Mouse (Mus musculus): ENCODE measurements around the gene Gna15.

The Gna15 gene

DNA sequence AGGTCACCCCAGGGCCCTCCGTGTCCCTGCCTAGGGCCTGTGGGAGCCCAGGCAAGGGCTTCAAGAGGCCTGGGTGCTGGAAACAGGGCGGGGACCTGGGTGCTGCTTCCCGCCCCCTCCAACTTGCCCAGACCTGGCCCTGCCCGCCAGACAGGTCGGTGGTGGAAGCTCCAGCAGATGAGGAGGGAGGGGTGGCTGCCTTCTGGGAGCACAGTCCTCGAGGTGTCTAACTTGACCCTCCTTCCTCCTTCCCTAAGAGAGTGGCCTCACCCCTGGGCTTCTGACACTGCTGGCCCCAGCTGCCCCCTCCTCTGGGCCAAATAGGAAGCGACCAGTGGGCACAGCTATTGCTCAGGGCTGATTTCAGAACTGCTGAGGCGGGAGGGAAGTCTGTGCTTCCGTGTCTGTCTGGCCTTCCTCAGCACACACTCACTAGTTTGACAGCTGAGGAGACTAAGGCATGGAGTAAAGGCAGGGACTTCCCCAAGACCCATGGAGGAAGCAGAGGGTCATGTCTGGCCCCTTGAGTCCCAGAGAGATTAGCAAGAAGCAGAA, at the start of gene Gna15:
Gna15 (minus strand) TSS at position 175 of the 555 bp plus-strand sequence.
- DNase-seq (ENCODE audit: low spot score in 2 of 2) = no peak

- DNase-seq (ENCODE audit: low spot score in 2 of 2) = no peak
Observed at GRCm38 (mm10) chr10:81572975-81573374, 49.0 kb upstream of the Gna15 start.

- DNase-seq (ENCODE audit: low spot score in 2 of 2) = no peak
Observed at GRCm38 (mm10) chr10:81572133-81572671, 48.2 kb upstream of the Gna15 start.

DNA sequence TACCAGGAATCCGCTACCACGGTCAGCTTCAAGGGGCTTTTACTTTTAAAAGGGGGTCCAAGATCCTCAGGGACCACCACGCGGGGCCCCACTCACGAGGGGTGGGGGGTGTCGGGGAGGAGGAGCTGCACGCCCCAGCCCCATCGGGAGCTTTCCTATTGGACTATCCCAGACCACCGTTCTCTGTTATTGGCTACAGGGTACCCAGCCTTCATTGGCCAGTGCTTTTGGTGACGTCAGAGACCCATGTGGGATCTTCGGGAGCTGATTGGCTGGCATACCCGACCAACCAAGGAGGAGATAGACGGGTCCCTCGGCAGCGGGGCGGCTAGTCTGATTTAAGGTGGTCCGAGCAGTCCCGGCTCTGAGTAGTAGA, 47.5 kb upstream of the Gna15 start:
- DNase-seq (ENCODE audit: low spot score in 2 of 2) = peak; percentile 84 to 89

DNA sequence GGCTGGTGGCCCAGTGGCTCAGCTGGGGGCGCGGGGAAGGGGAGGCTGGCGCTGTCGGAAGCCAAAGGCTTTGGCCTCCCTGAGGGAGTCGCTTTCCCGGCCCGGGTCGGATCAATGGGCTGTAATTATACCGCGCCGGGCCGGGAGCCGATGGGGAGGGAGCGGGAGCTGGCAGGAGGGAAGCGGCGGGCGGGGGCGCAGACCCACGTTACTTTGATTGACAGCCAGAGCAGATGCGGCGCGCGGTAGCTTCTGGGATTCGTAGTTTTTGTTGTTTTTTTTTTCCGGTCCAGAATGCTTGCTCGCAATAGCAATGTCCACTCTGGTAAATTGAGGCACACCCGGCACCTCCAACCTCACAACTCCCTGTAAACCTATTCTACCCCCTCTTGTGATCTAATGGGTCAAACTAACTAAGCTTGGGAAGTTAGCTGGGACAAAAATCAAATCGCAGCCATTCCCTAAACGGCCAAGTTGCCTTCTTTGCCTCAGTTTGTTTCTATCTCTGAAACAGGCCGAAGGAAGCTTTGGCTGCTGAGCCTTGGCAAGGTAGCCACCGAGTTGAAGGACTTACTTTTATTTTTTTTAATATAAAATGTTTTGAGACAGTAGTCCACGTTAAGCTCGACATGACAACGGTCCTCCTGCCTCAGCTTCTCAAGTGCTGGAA, 46.9 kb upstream of the Gna15 start:
- DNase-seq (ENCODE audit: low spot score in 2 of 2) = peak; percentile 56 to 68

- no peak for DNase-seq (ENCODE audit: low spot score in 2 of 2)
Observed at GRCm38 (mm10) chr10:81570238-81570800, 46.3 kb upstream of the Gna15 start.

DNA sequence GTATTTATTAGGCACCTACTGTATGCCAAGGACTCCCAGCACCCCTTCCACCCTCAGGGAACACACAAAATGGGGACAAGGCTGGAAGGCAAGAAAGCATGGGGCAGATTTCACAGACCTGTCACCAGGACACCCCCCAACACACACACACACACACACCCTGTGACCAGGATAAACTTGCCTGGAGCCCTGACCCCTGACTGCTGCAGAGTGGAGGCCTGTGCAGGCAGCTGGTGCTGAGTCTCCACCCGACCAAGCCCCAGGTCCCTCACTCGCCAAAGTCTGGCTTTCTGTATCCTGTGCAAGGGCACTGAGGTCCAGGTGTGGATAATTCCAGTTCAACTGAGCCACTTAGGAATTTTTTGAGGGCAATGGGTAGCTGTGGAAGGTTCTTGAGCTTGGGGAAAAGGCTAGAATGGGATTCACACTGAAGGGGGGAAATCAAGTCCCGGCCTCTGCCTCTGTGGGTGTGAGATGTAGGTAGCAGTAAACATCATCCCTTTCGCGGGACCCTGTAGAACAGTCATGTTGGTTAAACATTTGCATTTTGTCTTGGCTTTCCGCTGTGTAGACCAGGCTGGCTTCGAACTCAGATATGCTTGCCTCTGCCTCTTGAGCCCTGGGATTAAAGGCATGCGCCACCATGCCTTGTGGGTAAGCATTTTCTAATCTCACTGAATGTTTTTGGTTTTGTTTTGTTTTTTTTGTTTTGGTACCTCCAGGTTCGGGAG, 45.6 kb upstream of the Gna15 start:
- no peak for DNase-seq (ENCODE audit: low spot score in 2 of 2)

GRCm38 (mm10) chr10:81568381-81569191, 44.6 kb upstream of the Gna15 start:
- no peak for DNase-seq (ENCODE audit: low spot score in 2 of 2)

GRCm38 (mm10) chr10:81565257-81566228, 41.5 kb upstream of the Gna15 start:
- no peak for DNase-seq (ENCODE audit: low spot score in 2 of 2)

GRCm38 (mm10) chr10:81564734-81565133, 40.7 kb upstream of the Gna15 start:
- DNase-seq (ENCODE audit: low spot score in 2 of 2) = peak in 1 of 2 experiments; percentile 54

- DNase-seq (ENCODE audit: low spot score in 2 of 2) = no peak
Observed at GRCm38 (mm10) chr10:81564216-81564615, 40.2 kb upstream of the Gna15 start.

- no peak for DNase-seq (ENCODE audit: low spot score in 2 of 2)
Observed at GRCm38 (mm10) chr10:81563481-81563880, 39.5 kb upstream of the Gna15 start.

GRCm38 (mm10) chr10:81562411-81562810, 38.4 kb upstream of the Gna15 start:
- DNase-seq (ENCODE audit: low spot score in 2 of 2) = no peak

DNA sequence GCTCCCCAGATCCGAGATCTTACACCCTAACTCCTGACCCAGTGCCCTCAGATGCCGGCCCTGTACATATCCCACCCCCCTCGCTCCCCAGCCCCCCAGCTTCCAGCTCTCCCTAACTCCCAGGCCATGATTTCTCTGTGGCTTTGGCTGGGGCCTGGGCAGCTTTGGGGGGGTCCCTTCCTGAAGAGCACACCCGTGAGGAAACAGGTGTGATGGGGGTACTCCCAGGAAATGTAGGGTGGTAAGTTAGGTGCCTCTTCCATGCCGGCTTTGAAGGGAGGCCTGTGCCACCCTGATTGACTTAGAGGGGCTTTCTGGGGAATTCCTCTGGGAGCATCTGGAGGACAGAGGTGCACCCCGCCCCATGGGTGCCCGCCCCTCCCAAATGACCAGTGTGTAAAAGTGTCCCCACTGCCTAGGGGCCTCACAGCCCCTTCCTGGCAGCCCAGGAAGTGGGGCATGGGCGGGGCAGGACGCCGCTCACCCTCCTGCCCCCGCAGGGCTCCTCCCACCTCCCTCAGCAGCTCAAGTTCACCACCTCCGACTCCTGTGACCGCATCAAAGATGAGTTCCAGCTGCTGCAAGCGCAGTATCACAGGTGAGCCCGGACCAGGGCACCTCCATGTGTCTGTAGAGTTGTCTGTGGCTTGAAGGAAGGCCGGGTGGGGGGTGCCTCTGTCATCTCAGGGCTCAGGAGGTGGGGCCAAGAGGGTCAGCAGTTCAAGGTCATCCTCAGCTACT, 36.9 kb upstream of the Gna15 start:
- DNase-seq (ENCODE audit: low spot score in 2 of 2) = peak in 1 of 2 experiments; percentile 50

DNA sequence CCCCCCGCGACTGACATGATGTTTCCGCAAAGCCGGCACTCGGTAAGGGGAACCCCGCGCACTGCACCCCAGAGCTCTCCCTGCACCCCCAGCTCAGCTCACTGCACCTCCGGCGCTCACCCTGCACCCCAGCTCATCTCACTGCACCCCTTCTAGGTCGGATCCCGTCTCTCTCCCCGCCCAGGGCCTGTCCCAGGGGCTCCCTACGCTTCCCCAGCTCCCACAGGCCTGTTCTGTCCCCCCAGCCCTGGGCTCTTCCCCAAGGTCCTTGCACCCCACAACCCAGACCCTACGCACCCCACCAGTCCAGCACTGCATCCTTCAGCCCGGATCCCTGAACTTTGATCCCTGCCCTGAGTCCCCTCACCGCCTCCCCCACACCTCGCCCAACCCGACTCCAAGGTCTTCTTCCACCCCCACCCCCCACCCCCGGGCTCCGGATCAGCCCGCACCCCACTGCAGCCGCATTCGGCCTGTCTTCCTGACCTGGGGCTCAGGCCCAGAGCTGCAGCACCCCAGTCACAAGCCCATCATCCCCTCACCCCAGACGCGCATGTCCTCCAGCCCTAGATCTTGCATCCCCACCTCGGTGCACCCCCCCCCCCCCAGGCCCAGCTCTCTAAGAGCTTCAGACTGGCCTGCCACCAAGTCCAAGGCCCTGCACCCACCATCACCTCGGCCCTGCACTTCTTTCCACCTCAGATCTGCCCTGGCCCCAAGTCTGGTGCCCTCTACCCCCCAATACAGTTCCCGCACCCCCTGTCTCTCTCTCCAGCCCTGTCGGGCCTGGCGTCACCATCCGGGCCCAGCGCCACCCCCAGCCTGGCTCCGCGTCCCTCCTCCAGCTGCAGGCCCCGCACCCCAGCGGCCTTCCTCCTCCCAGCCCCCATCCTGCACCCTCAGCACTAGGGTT, 35.9 kb upstream of the Gna15 start:
- peak in 1 of 2 experiments; percentile 54 for DNase-seq (ENCODE audit: low spot score in 2 of 2)

GRCm38 (mm10) chr10:81559163-81559626, 35.2 kb upstream of the Gna15 start, which contains the start of gene Aes:
Gene Aes, plus strand, starts transcription at chr10:81559488.
- DNase-seq (ENCODE audit: low spot score in 2 of 2) = peak; percentile 62 to 67

DNA sequence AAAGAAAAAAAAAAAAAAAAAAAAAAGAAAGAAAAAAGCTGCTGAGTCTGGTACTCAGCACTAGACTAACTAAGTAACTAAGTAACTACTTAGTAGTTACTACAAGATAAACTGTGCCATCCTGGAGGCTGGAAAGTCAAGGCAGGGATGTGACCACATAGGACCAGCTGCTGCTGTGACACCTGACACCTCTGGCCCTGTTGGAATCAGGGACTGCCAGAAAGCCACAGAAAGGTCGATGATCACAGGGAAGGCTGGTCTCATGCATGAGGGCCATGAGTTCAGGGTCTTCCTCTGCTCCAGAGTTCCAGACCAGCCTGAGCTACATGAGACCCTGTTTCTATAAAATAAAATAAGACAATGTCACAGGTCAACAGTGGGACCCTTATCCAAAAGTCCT, 33.5 kb upstream of the Gna15 start:
- DNase-seq (ENCODE audit: low spot score in 2 of 2) = no peak

GRCm38 (mm10) chr10:81556282-81556681, 32.3 kb upstream of the Gna15 start:
- no peak for DNase-seq (ENCODE audit: low spot score in 2 of 2)
